Comparison of ENCODE assay signal across 15 mouse cellular contexts in genomic region chr4:45822781-45823575, GRCm38 (mm10). TPM values are rescaled to one million over a fixed set of nuclear protein-coding genes. Genes with fewer than 3 reads are reported as not detected.
A peak's percentile ranks its signal among the peaks of the same experiment; 100 is the strongest.
DNase-seq lines count a peak whose midpoint lies in the region; ATAC-seq lines count a peak whose summit lies in the region.
"Had no signal": no experiment of that assay in that cellular context is flagged by ENCODE, and none has a peak within 500 bp of the region (broad histone marks: within the 10 kb centered on the region; RNA-seq: fewer than 3 reads in every experiment).

No protein-coding gene starts in this region.

- ATAC-seq in hindbrain, embryonic 11.5 days (ENCODE audit: low FRiP score), result no peak
- peak; percentile 36; the same call in 1 of the 2 replicates for ATAC-seq in midbrain, embryonic 14.5 days (ENCODE audit: low FRiP score, low TSS enrichment)
- ATAC-seq: lung, postnatal 0 days had no signal

- WGBS in embryonic facial prominence, embryonic 10.5 days, result 23% methylated on average over 11 of the region's 11 CpGs
- 18% methylated on average over 11 of the region's 11 CpGs for WGBS in hindbrain, embryonic 11.5 days
- 6% methylated on average over 11 of the region's 11 CpGs for WGBS in midbrain, embryonic 14.5 days

- H3K4me2 ChIP-seq in hindbrain, embryonic 11.5 days (replicated peaks; ENCODE audit: low read depth, low read length), result peak overlapping the region; percentile 34
- H3K4me2 ChIP-seq in midbrain, embryonic 14.5 days (ENCODE audit: low read length), result peak overlapping the region; percentile 71
- H3K4me2 ChIP-seq: stomach, embryonic 15.5 days had no signal

- H3K27me3 ChIP-seq in embryonic facial prominence, embryonic 10.5 days (replicated peaks; ENCODE audit: low read depth, poor library complexity, severe bottlenecking), result peaks cover 72% of the 10 kb centered on the region
- H3K27me3 ChIP-seq in hindbrain, embryonic 11.5 days (ENCODE audit: control insufficient read depth, insufficient read depth, low read length), result peaks cover 23% of the 10 kb centered on the region
- peaks cover 17% of the 10 kb centered on the region; the same call in 1 of the 2 replicates for H3K27me3 ChIP-seq in midbrain, embryonic 14.5 days (ENCODE audit: control insufficient read depth, insufficient read depth, low read length)

- H3K36me3 ChIP-seq in embryonic facial prominence, embryonic 10.5 days (replicated peaks), result no peaks in the 10 kb centered on the region
- no peaks in the 10 kb centered on the region for H3K36me3 ChIP-seq in hindbrain, embryonic 11.5 days (ENCODE audit: control insufficient read depth, insufficient read depth, low read length)
- H3K36me3 ChIP-seq in midbrain, embryonic 14.5 days (ENCODE audit: control insufficient read depth, insufficient read depth, low read length), result peaks cover 6% of the 10 kb centered on the region; the same call in 1 of the 2 replicates
- H3K36me3 ChIP-seq: stomach, embryonic 15.5 days had no signal

- peak overlapping the region; percentile 53 for H3K9ac ChIP-seq in hindbrain, embryonic 11.5 days (ENCODE audit: low read depth, low read length)
- H3K9ac ChIP-seq in midbrain, embryonic 14.5 days (replicated peaks; ENCODE audit: low read length), result peak overlapping the region; percentile 84
- H3K9ac ChIP-seq: stomach, embryonic 15.5 days had no signal

- H3K27ac ChIP-seq in embryonic facial prominence, embryonic 10.5 days (replicated peaks), result peak overlapping the region; percentile 32; the same call in 1 of the 2 replicates
- peak overlapping the region; percentile 93 for H3K27ac ChIP-seq in hindbrain, embryonic 11.5 days (ENCODE audit: low read depth, low read length)
- peak overlapping the region; percentile 92 for H3K27ac ChIP-seq in midbrain, embryonic 14.5 days (replicated peaks; ENCODE audit: low read depth, low read length)
- H3K27ac ChIP-seq: stomach, embryonic 15.5 days had no signal

- no peaks in the 10 kb centered on the region for H3K9me3 ChIP-seq in embryonic facial prominence, embryonic 10.5 days
- H3K9me3 ChIP-seq in hindbrain, embryonic 11.5 days (ENCODE audit: control insufficient read depth, low read length), result no peaks in the 10 kb centered on the region
- H3K9me3 ChIP-seq in midbrain, embryonic 14.5 days (ENCODE audit: control insufficient read depth, low read length), result no peaks in the 10 kb centered on the region
- H3K9me3 ChIP-seq: stomach, embryonic 15.5 days had no signal

- no peak overlapping the region for H3K4me3 ChIP-seq in embryonic facial prominence, embryonic 10.5 days
- 0 out of 2 replicates have a peak overlapping the region, but pooled peaks have one; percentile 12 for H3K4me3 ChIP-seq in hindbrain, embryonic 11.5 days (ENCODE audit: low read depth, low read length)
- peak overlapping the region; percentile 65 for H3K4me3 ChIP-seq in midbrain, embryonic 14.5 days (replicated peaks; ENCODE audit: low read depth, low read length)
- H3K4me3 ChIP-seq: stomach, embryonic 15.5 days had no signal

- peaks cover 79% of the 10 kb centered on the region for H3K4me1 ChIP-seq in embryonic facial prominence, embryonic 10.5 days
- H3K4me1 ChIP-seq in hindbrain, embryonic 11.5 days (replicated peaks; ENCODE audit: control insufficient read depth, insufficient read depth, low read length), result peaks cover 17% of the 10 kb centered on the region
- H3K4me1 ChIP-seq in midbrain, embryonic 14.5 days (ENCODE audit: control insufficient read depth, insufficient read depth, low read length), result peaks cover 63% of the 10 kb centered on the region

- peak; percentile 66 for DNase-seq in embryo, embryonic 10 days (ENCODE audit: low spot score)
- DNase-seq in embryonic facial prominence, embryonic 10.5 days (ENCODE audit: low spot score), result peak; percentile 38
- peak; percentile 66 for DNase-seq in hindbrain, embryonic 11.5 days (ENCODE audit: low spot score)
- DNase-seq in midbrain, embryonic 14.5 days, result peak; percentile 88
- DNase-seq in right cerebral cortex, postnatal 14 days, result no peak
- no peak for DNase-seq in adrenal gland, adult 2 months
- no peak for DNase-seq in layer of hippocampus, adult 8-10 months (ENCODE audit: low spot score in 2 of 2)
- DNase-seq: kidney, adult 8-10 months; layer of hippocampus, adult 9-11 months; liver; right cerebral cortex, postnatal 25 days had no signal

RNA-seq across cellular contexts. Expression of gene Igfbpl1, which starts 3.7 kb away (rescaled TPM):
- polyA plus RNA-seq in embryonic facial prominence, embryonic 10.5 days (2016; fragmentation: Nextera tagmentation; extraction: Ambion mirVana), result 3.9 and 5.4 TPM in 2 replicates
- polyA plus RNA-seq in hindbrain, embryonic 11.5 days (2014; fragmentation: Nextera tagmentation; extraction: Ambion mirVana), result 71.4 and 83.2 TPM in 2 replicates
- 112 and 143 TPM in 2 replicates for polyA plus RNA-seq in midbrain, embryonic 14.5 days (2014; fragmentation: Nextera tagmentation; extraction: Ambion mirVana)
- not detected for total RNA-seq in adrenal gland, adult 2 months (2021)
- polyA plus RNA-seq in adrenal gland, adult 2 months (2012; rRNA removed), result not detected in 2 replicates
- 1 to 10 TPM in 1 of 4 experiments, under 1 TPM in 3; 0.43 to 1.3 (median 0.66) TPM for total RNA-seq in layer of hippocampus, adult 8-10 months (2022)
- total RNA-seq: common myeloid progenitor, adult 5-6 weeks had no signal
- polyA plus RNA-seq: lung, postnatal 0 days had no signal

RNA-seq across cellular contexts. Expression of gene Aldh1b1, which starts 24.2 kb away (rescaled TPM):
- polyA plus RNA-seq in embryonic facial prominence, embryonic 10.5 days (2016; fragmentation: Nextera tagmentation; extraction: Ambion mirVana), result 5.0 and 5.2 TPM in 2 replicates
- 4.5 and 6.0 TPM in 2 replicates for polyA plus RNA-seq in hindbrain, embryonic 11.5 days (2014; fragmentation: Nextera tagmentation; extraction: Ambion mirVana)
- 14.7 and 15.2 TPM in 2 replicates for polyA plus RNA-seq in midbrain, embryonic 14.5 days (2014; fragmentation: Nextera tagmentation; extraction: Ambion mirVana)
- total RNA-seq in adrenal gland, adult 2 months (2021), result 10 to 100 TPM; 27.3 to 31.5 TPM
- 30.6 and 31.8 TPM in 2 replicates for polyA plus RNA-seq in adrenal gland, adult 2 months (2012; rRNA removed)
- total RNA-seq in layer of hippocampus, adult 8-10 months (2022), result 10 to 100 TPM in 1 of 4 experiments, 1 to 10 TPM in 3; 7.3 to 11.5 (median 8.8) TPM

RNA-seq across cellular contexts. Expression of gene Stra6l, which starts 25.5 kb away (rescaled TPM):
- polyA plus RNA-seq in embryonic facial prominence, embryonic 10.5 days (2016; fragmentation: Nextera tagmentation; extraction: Ambion mirVana), result 0.09 and 0.21 TPM in 2 replicates
- polyA plus RNA-seq in hindbrain, embryonic 11.5 days (2014; fragmentation: Nextera tagmentation; extraction: Ambion mirVana), result 0.75 and 1.0 TPM in 2 replicates
- polyA plus RNA-seq in midbrain, embryonic 14.5 days (2014; fragmentation: Nextera tagmentation; extraction: Ambion mirVana), result 1.1 and 1.7 TPM in 2 replicates
- 1 to 10 TPM in 1 of 2 experiments, not detected in 1; 1.0 TPM for total RNA-seq in adrenal gland, adult 2 months (2021)
- polyA plus RNA-seq in adrenal gland, adult 2 months (2012; rRNA removed), result 0.17 and 0.66 TPM in 2 replicates
- total RNA-seq in layer of hippocampus, adult 8-10 months (2022), result under 1 TPM in 2 of 4 experiments, not detected in 2; 0.13 to 0.14 TPM
- total RNA-seq: common myeloid progenitor, adult 5-6 weeks; heart, postnatal 25 days had no signal

Comparison
In these comparisons a context has a peak if more than half of its experiments do, and no peak if none do; other contexts are left out.
1. DNase-seq: peak in embryo, embryonic 10 days (single experiment), embryonic facial prominence, embryonic 10.5 days (single experiment), hindbrain, embryonic 11.5 days (single experiment) and midbrain, embryonic 14.5 days (single experiment); none in right cerebral cortex, postnatal 14 days (single experiment), adrenal gland, adult 2 months (single experiment) and layer of hippocampus, adult 8-10 months (0 of 2).
2. H3K27ac ChIP-seq: peak in every context shown above with its lines; median percentile 93 in hindbrain, embryonic 11.5 days; 92 in midbrain, embryonic 14.5 days; 32 in embryonic facial prominence, embryonic 10.5 days.
3. RNA of gene Igfbpl1, which starts 3.7 kb away (polyA plus RNA-seq): 112 to 143 TPM in midbrain, embryonic 14.5 days and 71.4 to 83.2 TPM in hindbrain, embryonic 11.5 days; 3.9 to 5.4 TPM in embryonic facial prominence, embryonic 10.5 days and not detected in adrenal gland, adult 2 months; every median in the first group is over 10 times any median in the second.